Mouse (Mus musculus): Measurements from ENCODE around the gene Camk1d. TPM values are rescaled to one million over a fixed set of nuclear protein-coding genes. Genes with fewer than 3 reads are reported as not detected.

Camk1d gene
- polyA plus RNA-seq, 1 experiment from 2014 or later: 2.4 TPM

DNA sequence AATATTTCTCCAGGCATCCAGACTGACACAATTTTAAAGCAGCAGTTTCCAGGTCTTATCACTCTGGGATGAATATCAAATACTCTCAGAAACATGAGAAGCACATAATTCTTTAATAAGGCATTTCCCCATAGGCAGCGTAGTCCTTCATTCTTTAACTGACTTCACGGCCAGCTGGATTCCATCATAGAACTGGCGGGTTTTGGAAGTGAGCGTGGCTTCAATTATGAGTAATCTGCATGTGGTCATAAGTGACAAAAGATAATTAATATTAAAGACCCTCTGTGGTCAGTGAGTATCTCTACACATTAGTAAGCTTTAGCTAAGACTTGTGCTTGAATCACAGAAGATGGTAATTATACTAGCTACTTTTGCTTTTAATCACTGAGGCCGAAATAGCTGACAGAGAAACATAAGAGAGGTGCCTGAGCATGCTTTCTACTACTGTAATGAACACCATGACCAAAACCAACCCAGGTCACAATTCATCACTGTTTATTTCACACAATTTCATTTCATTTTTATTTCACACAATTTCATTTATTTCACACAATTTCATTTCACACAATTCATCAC lies 293.6 kb downstream of the Camk1d start:
- Histone ChIP-seq H3K9me3 (replicated peaks) (no peaks in the 10 kb centered on the region), H3K27ac (no peak overlapping the region), H3K27me3 (no peaks in the 10 kb centered on the region), H3K4me3 (no peak overlapping the region), H3K36me3 (no peaks in the 10 kb centered on the region), H3K9ac (no peak overlapping the region), H3K4me2 (no peak overlapping the region), H3K4me1 (replicated peaks) (peaks cover 8% of the 10 kb centered on the region)
- no peak for ATAC-seq (replicated peaks; ENCODE audit: insufficient number of reproducible peaks, insufficient read depth, low FRiP score, low read depth)
- WGBS: 60% methylated on average over 5 of the region's 5 CpGs

DNA sequence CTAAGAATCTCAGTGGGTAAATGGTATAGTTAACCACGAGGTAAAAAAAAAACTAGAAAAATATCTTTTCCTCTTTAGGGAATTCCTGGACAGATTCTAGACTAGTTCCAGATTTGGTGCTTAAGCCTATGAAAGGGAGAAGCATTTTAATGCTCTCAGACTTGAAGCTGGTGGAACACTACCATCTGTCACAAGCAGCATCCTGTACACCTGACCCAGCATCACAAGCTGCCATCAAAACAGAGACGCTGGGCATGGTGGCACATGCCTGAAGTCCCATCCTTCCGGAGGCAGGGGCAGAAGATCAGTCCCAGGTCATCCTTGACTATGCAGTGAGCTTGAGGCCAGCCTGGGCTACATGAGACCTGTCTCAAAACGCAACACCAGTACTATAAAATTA lies 295.5 kb downstream of the Camk1d start:
- no peak overlapping the region for H3K9ac ChIP-seq
- ATAC-seq (replicated peaks; ENCODE audit: insufficient number of reproducible peaks, insufficient read depth, low FRiP score, low read depth): no peak
- WGBS: 80% methylated on average over 4 of the region's 4 CpGs
- no peaks in the 10 kb centered on the region for H3K9me3 ChIP-seq (replicated peaks)
- no peak overlapping the region for H3K4me2 ChIP-seq
- H3K27ac ChIP-seq: no peak overlapping the region
- H3K36me3 ChIP-seq: no peaks in the 10 kb centered on the region
- H3K4me3 ChIP-seq: no peak overlapping the region
- no peaks in the 10 kb centered on the region for H3K27me3 ChIP-seq
- H3K4me1 ChIP-seq (replicated peaks): peaks cover 8% of the 10 kb centered on the region

DNA sequence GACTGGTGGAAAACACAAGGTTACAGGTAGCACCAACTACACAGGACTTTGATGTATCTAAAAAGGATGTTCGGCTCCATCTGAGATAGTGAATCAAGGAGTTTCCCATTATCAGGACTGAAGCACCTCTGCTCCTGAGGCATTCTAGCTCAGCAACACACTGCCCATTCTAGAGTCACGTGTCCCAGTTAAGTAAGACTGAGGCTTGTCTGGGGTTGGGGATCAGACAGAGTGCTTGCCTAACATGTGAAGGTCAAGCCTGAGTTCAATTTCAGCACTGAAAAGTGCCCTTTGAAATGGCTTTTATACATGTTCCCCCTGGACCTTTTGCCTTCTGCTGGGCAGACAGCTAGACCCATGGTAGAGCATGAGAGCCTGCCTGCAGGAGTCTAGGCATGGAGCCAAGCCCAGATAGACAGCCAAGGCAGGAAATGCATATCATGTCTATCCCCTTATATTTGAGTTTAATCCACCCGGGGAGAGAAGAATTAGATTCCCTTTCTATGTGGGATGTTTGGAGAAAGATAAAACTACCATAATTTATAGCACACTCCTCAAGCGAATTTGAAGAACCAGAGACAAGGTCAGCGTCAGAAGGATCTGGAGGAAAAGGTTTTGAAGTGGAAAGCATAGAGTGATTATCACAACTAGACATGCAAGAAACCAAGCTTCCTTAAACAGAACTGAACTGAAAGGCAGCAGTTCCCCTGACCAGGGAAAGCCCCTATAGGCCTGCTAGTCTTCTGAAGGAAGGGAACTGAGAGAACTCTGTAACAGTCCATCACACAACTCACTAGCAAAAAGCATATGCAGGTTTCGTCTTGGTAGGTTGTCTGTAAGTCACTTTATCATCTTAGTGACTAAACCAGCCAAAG lies 296.9 kb downstream of the Camk1d start:
- Histone ChIP-seq H3K36me3 (no peaks in the 10 kb centered on the region), H3K27me3 (no peaks in the 10 kb centered on the region), H3K9ac (no peak overlapping the region), H3K4me1 (replicated peaks) (peaks cover 8% of the 10 kb centered on the region), H3K9me3 (replicated peaks) (no peaks in the 10 kb centered on the region), H3K27ac (peak overlapping the region; percentile 49), H3K4me2 (no peak overlapping the region), H3K4me3 (no peak overlapping the region)
- no peak for ATAC-seq (replicated peaks; ENCODE audit: insufficient number of reproducible peaks, insufficient read depth, low FRiP score, low read depth)
- 47% methylated on average over 6 of the region's 6 CpGs for WGBS

DNA sequence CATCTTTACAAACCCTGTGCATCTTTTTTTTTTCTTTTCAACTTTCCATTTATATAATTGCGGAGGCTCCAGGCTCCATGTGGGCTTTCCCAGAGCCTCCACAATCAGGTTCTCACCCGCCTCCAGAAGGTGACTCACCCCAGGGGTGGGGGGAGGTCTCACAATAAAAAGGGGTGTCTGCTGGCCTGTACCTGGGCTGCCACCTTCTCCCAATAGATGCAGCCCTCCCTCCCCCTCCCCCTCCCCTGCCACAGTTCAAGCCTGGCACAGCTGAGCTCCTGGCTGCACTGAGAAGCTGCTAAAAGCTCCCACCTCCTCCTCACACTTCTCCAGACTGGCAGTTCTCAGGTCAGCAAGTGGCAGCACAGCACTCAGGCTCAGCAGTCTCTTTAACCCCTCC lies 302.5 kb downstream of the Camk1d start:
- Histone ChIP-seq H3K4me1 (replicated peaks) (0 out of 2 replicates have a peak, but pooled peaks cover 3% of the 10 kb centered on the region), H3K36me3 (no peaks in the 10 kb centered on the region), H3K27me3 (no peaks in the 10 kb centered on the region), H3K9me3 (replicated peaks) (no peaks in the 10 kb centered on the region), H3K4me3 (no peak overlapping the region), H3K4me2 (no peak overlapping the region), H3K9ac (no peak overlapping the region), H3K27ac (no peak overlapping the region)
- 45% methylated on average over 2 of the region's 2 CpGs for WGBS
- ATAC-seq (replicated peaks; ENCODE audit: insufficient number of reproducible peaks, insufficient read depth, low FRiP score, low read depth): no peak

- no peak for ATAC-seq (replicated peaks; ENCODE audit: insufficient number of reproducible peaks, insufficient read depth, low FRiP score, low read depth)
- Histone ChIP-seq H3K27me3 (no peaks in the 10 kb centered on the region), H3K4me1 (replicated peaks) (no peaks in the 10 kb centered on the region), H3K4me2 (no peak overlapping the region), H3K4me3 (no peak overlapping the region), H3K36me3 (no peaks in the 10 kb centered on the region), H3K9ac (no peak overlapping the region), H3K27ac (no peak overlapping the region), H3K9me3 (replicated peaks) (no peaks in the 10 kb centered on the region)
- WGBS: 50% methylated on average over 3 of the region's 3 CpGs
Measured at GRCm38 (mm10) chr2:5403850-5404249, 310.5 kb downstream of the Camk1d start.

- WGBS: 86% methylated on average over 12 of the region's 12 CpGs
- Histone ChIP-seq H3K36me3 (no peaks in the 10 kb centered on the region), H3K4me2 (no peak overlapping the region), H3K27me3 (no peaks in the 10 kb centered on the region), H3K9me3 (replicated peaks) (no peaks in the 10 kb centered on the region), H3K9ac (no peak overlapping the region), H3K27ac (no peak overlapping the region), H3K4me3 (no peak overlapping the region), H3K4me1 (replicated peaks) (no peaks in the 10 kb centered on the region)
- no peak for ATAC-seq (replicated peaks; ENCODE audit: insufficient number of reproducible peaks, insufficient read depth, low FRiP score, low read depth)
Measured at GRCm38 (mm10) chr2:5402036-5402435, 312.3 kb downstream of the Camk1d start.

GRCm38 (mm10) chr2:5398505-5398904 lies 315.8 kb downstream of the Camk1d start:
- WGBS: 86% methylated on average over 9 of the region's 9 CpGs
- Histone ChIP-seq H3K27ac (no peak overlapping the region), H3K4me1 (replicated peaks) (no peaks in the 10 kb centered on the region), H3K27me3 (no peaks in the 10 kb centered on the region), H3K4me2 (no peak overlapping the region), H3K9me3 (replicated peaks) (no peaks in the 10 kb centered on the region), H3K9ac (no peak overlapping the region), H3K4me3 (no peak overlapping the region), H3K36me3 (no peaks in the 10 kb centered on the region)
- ATAC-seq (replicated peaks; ENCODE audit: insufficient number of reproducible peaks, insufficient read depth, low FRiP score, low read depth): no peak

DNA sequence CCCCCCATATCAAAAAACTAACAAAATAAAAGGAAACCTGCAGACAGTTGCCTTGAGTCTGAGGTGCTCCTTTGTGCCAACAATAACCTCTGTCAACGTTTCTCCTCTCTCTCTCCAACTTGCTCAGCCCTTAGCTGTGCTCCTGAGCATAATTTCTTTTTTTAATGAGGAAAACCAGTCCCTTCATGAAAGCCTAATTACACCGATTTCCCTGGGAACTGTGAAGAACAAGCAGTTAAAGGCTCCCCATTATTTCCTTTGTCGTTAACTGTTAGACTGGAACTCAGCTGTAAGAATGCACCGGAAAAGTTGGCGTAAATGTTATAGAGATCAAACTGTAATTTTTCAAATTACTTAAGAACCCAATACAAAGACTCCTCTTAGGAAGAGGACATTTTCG lies 316.3 kb downstream of the Camk1d start:
- H3K4me3 ChIP-seq: no peak overlapping the region

DNA sequence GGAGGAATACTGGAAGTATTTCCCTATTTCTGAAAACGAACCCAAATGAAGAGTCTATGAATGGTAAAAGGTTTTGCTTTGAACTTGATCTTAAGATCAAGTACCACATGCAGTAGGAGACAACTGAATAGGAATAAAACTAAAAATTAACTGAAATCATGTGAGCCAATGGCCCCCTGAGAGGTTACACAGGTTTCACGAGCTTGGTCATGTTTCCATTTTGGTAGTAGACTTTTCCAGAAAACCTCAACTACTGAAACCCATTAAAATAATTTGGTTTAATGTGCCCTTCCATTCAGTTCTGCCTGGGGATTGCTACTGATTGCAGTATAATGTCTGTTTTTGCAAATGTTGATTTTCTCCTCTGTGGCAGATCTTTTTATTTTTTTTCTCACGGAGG lies 316.8 kb downstream of the Camk1d start:
- Histone ChIP-seq H3K4me1 (replicated peaks) (no peaks in the 10 kb centered on the region), H3K27me3 (no peaks in the 10 kb centered on the region)

More for the DNA sequence above, 316.3 kb downstream of the Camk1d start:
- Histone ChIP-seq H3K4me1 (replicated peaks) (no peaks in the 10 kb centered on the region), H3K9ac (no peak overlapping the region), H3K27ac (no peak overlapping the region), H3K36me3 (no peaks in the 10 kb centered on the region), H3K27me3 (no peaks in the 10 kb centered on the region), H3K9me3 (replicated peaks) (no peaks in the 10 kb centered on the region), H3K4me2 (no peak overlapping the region)
- WGBS: 65% methylated on average over 6 of the region's 6 CpGs
- ATAC-seq (replicated peaks; ENCODE audit: insufficient number of reproducible peaks, insufficient read depth, low FRiP score, low read depth): no peak

GRCm38 (mm10) chr2:5396415-5396814 lies 317.9 kb downstream of the Camk1d start:
- no peak overlapping the region for H3K4me3 ChIP-seq
- no peak overlapping the region for H3K27ac ChIP-seq
- no peaks in the 10 kb centered on the region for H3K36me3 ChIP-seq
- 61% methylated on average over 1 of the region's 1 CpGs for WGBS
- H3K4me2 ChIP-seq: no peak overlapping the region
- no peaks in the 10 kb centered on the region for H3K27me3 ChIP-seq
- no peaks in the 10 kb centered on the region for H3K9me3 ChIP-seq (replicated peaks)
- no peaks in the 10 kb centered on the region for H3K4me1 ChIP-seq (replicated peaks)
- no peak for ATAC-seq (replicated peaks; ENCODE audit: insufficient number of reproducible peaks, insufficient read depth, low FRiP score, low read depth)
- no peak overlapping the region for H3K9ac ChIP-seq

More for the DNA sequence above, 316.8 kb downstream of the Camk1d start:
- no peak for ATAC-seq (replicated peaks; ENCODE audit: insufficient number of reproducible peaks, insufficient read depth, low FRiP score, low read depth)
- Histone ChIP-seq H3K27ac (no peak overlapping the region), H3K9ac (no peak overlapping the region), H3K36me3 (no peaks in the 10 kb centered on the region), H3K4me2 (no peak overlapping the region), H3K9me3 (replicated peaks) (no peaks in the 10 kb centered on the region), H3K4me3 (no peak overlapping the region)
- WGBS: 60% methylated on average over 3 of the region's 3 CpGs

DNA sequence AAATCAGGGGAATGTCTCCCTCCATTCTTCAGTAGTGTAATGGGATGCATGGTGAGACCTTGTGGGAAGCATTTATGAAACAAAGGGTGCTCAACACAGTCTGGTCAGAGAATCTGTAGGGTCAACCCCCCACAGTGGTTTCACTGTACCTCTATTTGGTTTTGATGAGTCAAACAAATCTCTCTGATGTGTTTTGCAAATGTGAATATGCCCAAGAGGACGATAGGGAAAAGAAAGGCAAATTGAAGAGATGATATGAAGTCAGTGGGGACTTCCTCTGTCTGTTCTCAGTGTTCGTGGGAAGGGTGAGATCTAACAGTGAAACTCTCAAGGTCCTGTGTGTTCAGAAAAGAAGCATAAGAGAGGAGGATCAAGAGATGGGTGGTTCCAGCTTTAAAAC lies 318.4 kb downstream of the Camk1d start:
- no peak overlapping the region for H3K4me2 ChIP-seq
- H3K9me3 ChIP-seq (replicated peaks): no peaks in the 10 kb centered on the region
- H3K4me1 ChIP-seq (replicated peaks): no peaks in the 10 kb centered on the region
- no peak overlapping the region for H3K4me3 ChIP-seq
- ATAC-seq (replicated peaks; ENCODE audit: insufficient number of reproducible peaks, insufficient read depth, low FRiP score, low read depth): no peak
- no peak overlapping the region for H3K27ac ChIP-seq
- no peak overlapping the region for H3K9ac ChIP-seq
- H3K27me3 ChIP-seq: no peaks in the 10 kb centered on the region
- WGBS: 46% methylated on average over 2 of the region's 2 CpGs
- H3K36me3 ChIP-seq: no peaks in the 10 kb centered on the region

DNA sequence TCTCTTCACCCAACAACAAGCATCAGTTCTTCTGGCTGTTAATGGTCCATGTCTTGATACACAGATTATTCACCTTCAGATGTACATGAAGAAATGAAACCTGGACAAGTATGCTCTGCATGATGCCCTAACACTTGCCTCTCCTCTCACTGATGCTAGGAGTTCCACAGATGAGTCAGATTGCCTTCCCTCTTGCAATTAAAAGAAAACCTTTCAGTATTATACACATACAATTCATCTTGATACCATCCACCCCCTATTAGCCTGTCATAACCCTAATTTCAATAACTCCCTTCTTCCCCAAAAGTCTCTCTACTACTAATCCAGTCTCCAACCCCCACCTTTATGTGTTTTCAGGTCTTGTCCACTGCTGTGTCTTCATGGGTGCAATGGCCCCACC lies 321.4 kb downstream of the Camk1d start:
- Histone ChIP-seq H3K27me3 (no peaks in the 10 kb centered on the region), H3K36me3 (no peaks in the 10 kb centered on the region), H3K4me1 (replicated peaks) (no peaks in the 10 kb centered on the region; the same call in 1 of the 2 replicates), H3K9me3 (replicated peaks) (no peaks in the 10 kb centered on the region), H3K4me3 (no peak overlapping the region), H3K9ac (no peak overlapping the region), H3K27ac (no peak overlapping the region), H3K4me2 (no peak overlapping the region)
- no peak for ATAC-seq (replicated peaks; ENCODE audit: insufficient number of reproducible peaks, insufficient read depth, low FRiP score, low read depth)

All from heart, embryonic 15.5 days (tissue).